Mouse (Mus musculus) intestine, embryonic 16.5 days (tissue): ENCODE measurements at regions not wholly inside any gene's neighbourhood (a gene's known extent, or its start where the extent isn't known, plus 50 kb on each side); places are given as distances from the start of the nearest gene placed in this dataset.

Experiments
- ATAC-seq: fragments of 200-750 bp; cut with Nextera tagmentation; 2 replicates; pipeline ENCODE4 v1.8.0; 2017; ENCODE audit warnings: moderate TSS enrichment, moderate library complexity
- H3K27ac ChIP-seq: fragments of 300-500 bp; sonication (generic); 2 replicates; pipeline ENCODE4 v1.5.1; 2014; ENCODE audit warnings: mild to moderate bottlenecking, low read length
- H3K27me3 ChIP-seq: fragments of 300-500 bp; sonication (generic); replicated peaks from 2 replicates; pipeline ENCODE4 v1.6.1; 2014; ENCODE audit warnings: low read length, control low read depth, mixed read lengths; ENCODE audit not compliant: control insufficient read depth, insufficient read depth
- H3K36me3 ChIP-seq: fragments of 300-500 bp; sonication (generic); 2 replicates; pipeline ENCODE4 v1.6.1; 2014; ENCODE audit warnings: low read length, control low read depth; ENCODE audit not compliant: control insufficient read depth, insufficient read depth
- H3K4me1 ChIP-seq: fragments of 300-500 bp; sonication (generic); 2 replicates; pipeline ENCODE4 v1.6.1; 2014; ENCODE audit warnings: low read length, control low read depth, mixed read lengths; ENCODE audit not compliant: control insufficient read depth, insufficient read depth
- H3K4me2 ChIP-seq: fragments of 300-500 bp; sonication (generic); 2 replicates; pipeline ENCODE4 v1.6.1; 2014; ENCODE audit warnings: low read depth, low read length, control low read depth
- H3K4me3 ChIP-seq: fragments of 300-500 bp; sonication (generic); 2 replicates; pipeline ENCODE4 v1.5.1; 2014; ENCODE audit warnings: mild to moderate bottlenecking, low read length
- H3K9ac ChIP-seq: fragments of 300-500 bp; sonication (generic); 2 replicates; pipeline ENCODE4 v1.6.1; 2014; ENCODE audit warnings: low read depth, low read length
- H3K9me3 ChIP-seq: fragments of 300-500 bp; sonication (generic); 2 replicates; pipeline ENCODE4 v1.6.1; 2016; ENCODE audit warnings: low read length, control low read depth; ENCODE audit not compliant: control insufficient read depth
- WGBS: fragments of 180-500 bp; shearing (Covaris S2); extraction: QIAGEN DNeasy Blood & Tissue Kit; methylation state at CpG from one replicate; pipeline ENCODE4 v1.1.7; 2014; 5-methylcytosine and 5-hydroxymethylcytosine counted together

DNA sequence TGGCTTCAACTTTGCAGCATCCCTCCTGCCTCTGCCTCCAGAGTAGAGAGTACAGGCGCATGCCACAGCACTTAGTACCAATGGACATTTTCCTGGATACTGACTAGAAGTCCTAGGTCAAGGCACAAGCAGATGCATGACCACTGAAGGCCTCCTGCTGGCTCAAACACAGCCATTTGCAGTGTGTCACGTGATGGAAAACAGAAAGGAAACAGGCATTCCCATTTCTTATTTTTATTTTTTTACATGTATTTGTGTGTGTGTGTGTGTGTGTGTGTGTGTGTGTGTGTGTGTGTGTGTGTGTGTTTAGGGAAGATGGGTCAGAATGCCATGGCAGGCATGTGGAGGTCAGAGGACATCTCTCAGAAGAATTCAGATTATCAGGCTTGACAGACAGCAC, 65.6 kb downstream of the Thap12 start:
- Histone ChIP-seq H3K4me1 (peaks cover 14% of the 10 kb centered on the region; the same call in 1 of the 2 replicates), H3K9me3 (0 out of 2 replicates have a peak, but pooled peaks cover 4% of the 10 kb centered on the region), H3K4me3 (no peak overlapping the region), H3K27ac (no peak overlapping the region), H3K27me3 (no peaks in the 10 kb centered on the region), H3K4me2 (no peak overlapping the region), H3K36me3 (no peaks in the 10 kb centered on the region), H3K9ac (no peak overlapping the region)
- 84% methylated on average over 2 of the region's 2 CpGs for WGBS
- no peak for ATAC-seq

DNA sequence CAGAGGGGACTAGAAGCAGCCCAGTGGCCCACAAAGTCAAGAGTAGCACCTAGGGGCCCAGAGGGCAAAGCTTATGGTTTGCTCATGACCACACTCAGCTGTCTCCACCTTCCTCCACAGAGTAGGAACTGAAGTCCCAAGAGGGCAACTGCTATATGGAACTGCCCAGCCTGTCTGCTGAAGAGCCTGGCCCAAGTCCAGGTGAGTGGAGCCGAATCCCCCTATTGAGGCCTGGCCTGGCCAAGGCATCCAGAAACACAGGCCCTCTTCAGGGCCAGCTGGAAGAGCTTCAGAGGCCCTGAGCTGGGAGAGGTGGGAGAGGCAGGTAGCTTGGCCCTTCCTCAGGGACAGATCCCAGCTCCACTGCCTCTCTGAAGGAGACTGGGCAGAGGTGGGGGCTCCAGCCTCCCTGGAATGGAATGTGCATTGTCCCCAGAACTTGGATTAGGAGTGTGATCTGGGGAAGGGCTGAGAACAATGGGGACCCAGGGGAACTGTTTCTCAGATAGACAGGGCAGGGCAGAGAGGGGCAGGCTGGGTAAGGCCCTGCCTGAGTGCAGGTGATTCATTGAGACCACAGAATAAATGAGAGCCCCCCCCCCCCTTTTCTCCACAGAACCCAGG, 65.7 kb upstream of the Wnt11 start:
- H3K4me2 ChIP-seq = no peak overlapping the region
- H3K27me3 ChIP-seq = no peaks in the 10 kb centered on the region
- H3K9ac ChIP-seq = no peak overlapping the region
- H3K9me3 ChIP-seq = 0 out of 2 replicates have a peak, but pooled peaks cover 4% of the 10 kb centered on the region
- H3K4me3 ChIP-seq = no peak overlapping the region
- H3K36me3 ChIP-seq = no peaks in the 10 kb centered on the region
- H3K4me1 ChIP-seq = peaks cover 14% of the 10 kb centered on the region; the same call in 1 of the 2 replicates
- WGBS = 52% methylated on average over 1 of the region's 1 CpGs
- H3K27ac ChIP-seq = no peak overlapping the region
- ATAC-seq = no peak

DNA sequence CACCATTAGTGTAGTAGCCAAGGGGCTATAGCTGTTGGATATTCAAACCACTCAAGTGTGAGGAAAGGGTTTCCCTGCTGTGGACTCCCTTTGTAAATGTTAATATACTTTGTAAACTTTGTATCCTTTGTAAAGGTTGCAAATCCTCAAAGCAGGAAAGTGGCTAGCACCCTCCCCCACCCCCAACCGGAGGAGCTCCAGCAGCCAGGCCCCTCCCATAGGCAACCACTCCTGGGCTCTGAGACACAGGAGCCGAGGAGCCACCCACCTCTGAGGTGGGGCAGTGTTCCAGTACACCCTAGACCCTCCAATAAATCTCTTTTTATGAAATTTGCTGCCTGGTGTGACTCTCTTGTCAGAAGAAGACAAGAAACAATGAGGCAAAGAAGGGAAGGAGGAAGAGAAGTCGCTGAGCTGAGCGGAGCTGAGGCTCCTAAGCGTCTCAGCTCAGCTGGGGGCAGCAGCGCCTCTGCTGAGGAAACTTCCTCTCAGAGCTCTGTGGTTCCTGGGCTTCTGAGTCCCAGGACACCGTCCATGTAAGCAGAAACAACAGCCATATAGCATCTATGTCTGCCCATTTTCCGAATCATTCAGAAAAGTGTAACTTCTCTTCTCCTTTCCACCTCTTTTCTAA, 64.5 kb upstream of the Wnt11 start:
- H3K27me3 ChIP-seq = no peaks in the 10 kb centered on the region
- 0 out of 2 replicates have a peak, but pooled peaks cover 4% of the 10 kb centered on the region for H3K9me3 ChIP-seq
- H3K4me2 ChIP-seq = peak overlapping the region; percentile 33; the same call in 1 of the 2 replicates
- H3K4me1 ChIP-seq = peaks cover 14% of the 10 kb centered on the region; the same call in 1 of the 2 replicates
- no peak overlapping the region; the same call in 1 of the 2 replicates for H3K4me3 ChIP-seq
- H3K9ac ChIP-seq = peak overlapping the region; percentile 46; the same call in 1 of the 2 replicates
- 0 out of 2 replicates have a peak overlapping the region, but pooled peaks have one; percentile 31 for H3K27ac ChIP-seq
- H3K36me3 ChIP-seq = no peaks in the 10 kb centered on the region
- peak; percentile 63 for ATAC-seq
- 8% methylated on average over 8 of the region's 8 CpGs for WGBS

DNA sequence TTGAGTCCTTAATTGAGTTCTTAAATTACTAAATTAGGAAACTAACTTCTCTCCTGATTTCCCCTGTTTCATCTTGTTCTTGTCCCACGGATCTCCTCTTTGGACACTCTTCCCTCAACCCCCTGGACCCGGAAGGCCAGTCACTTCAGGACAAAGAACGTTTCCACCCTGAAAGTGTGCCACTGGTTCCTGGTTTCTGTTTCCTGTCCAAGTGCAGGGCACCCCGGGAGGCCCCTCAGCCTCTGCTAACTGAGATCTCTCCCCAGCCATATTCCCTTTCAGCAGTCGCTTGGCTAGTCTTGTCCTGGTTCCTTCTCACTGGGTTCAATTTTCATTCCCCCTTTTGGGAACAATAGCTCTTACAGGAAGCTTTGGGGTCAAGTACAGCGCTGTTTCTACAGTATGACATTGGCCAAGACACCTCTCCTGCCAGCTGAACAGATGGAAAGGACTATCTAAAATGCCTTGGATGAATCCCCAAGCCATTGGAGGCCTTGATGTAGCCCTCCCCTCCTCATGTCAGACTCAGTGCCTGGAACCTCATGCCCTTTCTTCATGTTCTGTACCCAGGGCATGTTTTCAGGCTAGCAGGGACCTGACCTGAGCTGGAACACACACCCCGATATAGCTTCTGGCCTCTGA, 63.7 kb upstream of the Wnt11 start:
- ATAC-seq = no peak
- Histone ChIP-seq H3K9ac (no peak overlapping the region), H3K4me2 (no peak overlapping the region), H3K4me3 (no peak overlapping the region), H3K27ac (no peak overlapping the region), H3K36me3 (no peaks in the 10 kb centered on the region), H3K9me3 (no peaks in the 10 kb centered on the region), H3K4me1 (peaks cover 14% of the 10 kb centered on the region; the same call in 1 of the 2 replicates), H3K27me3 (no peaks in the 10 kb centered on the region)
- WGBS = 57% methylated on average over 7 of the region's 7 CpGs

DNA sequence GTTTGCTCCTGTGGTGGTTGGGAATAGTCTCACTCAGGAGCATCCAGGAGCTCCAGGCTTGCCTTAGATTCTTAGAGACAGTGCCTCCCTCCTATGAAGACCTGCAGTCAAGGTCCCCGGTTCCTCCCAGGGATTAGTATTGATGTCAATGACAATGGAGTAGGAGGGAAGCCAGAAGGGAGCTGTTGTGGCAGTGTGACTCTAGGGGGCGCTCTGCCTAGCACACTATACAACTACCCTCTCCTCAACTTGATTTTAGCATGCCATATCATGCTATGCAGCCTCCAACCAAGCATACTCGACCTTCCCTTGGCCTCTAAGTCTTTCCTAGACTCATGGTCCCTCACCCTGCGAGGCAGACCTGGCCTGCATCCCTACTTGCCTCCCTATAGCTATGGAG, 60.3 kb upstream of the Wnt11 start:
- H3K4me3 ChIP-seq = no peak overlapping the region
- H3K4me1 ChIP-seq = peaks cover 14% of the 10 kb centered on the region; the same call in 1 of the 2 replicates
- H3K9ac ChIP-seq = no peak overlapping the region
- ATAC-seq = no peak
- H3K4me2 ChIP-seq = no peak overlapping the region
- H3K9me3 ChIP-seq = no peaks in the 10 kb centered on the region
- 43% methylated on average over 4 of the region's 4 CpGs for WGBS
- no peaks in the 10 kb centered on the region for H3K27me3 ChIP-seq
- H3K36me3 ChIP-seq = no peaks in the 10 kb centered on the region
- H3K27ac ChIP-seq = no peak overlapping the region

DNA sequence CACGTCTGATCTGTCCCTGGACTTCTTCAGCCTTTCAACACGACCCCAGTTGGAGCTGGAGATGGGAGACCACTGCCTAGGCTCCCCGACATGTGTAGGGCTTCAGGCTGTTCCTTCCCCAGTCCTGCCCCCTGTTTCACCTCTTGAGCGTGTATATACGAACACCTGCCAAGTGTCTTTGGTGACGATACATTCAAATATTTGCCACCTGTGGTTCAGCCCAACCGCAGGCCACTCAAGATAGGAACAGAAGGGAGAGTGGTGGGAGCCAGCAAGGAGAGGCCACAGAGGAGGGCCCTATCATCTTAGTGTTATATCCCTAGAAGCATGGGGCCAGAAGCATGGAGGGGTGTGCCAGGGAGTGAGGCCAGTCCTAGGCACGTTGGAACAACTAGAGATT, 59.9 kb upstream of the Wnt11 start:
- H3K4me2 ChIP-seq = no peak overlapping the region
- no peak for ATAC-seq
- H3K4me3 ChIP-seq = no peak overlapping the region
- 65% methylated on average over 8 of the region's 8 CpGs for WGBS
- H3K4me1 ChIP-seq = peaks cover 12% of the 10 kb centered on the region; the same call in 1 of the 2 replicates
- no peak overlapping the region for H3K9ac ChIP-seq
- no peaks in the 10 kb centered on the region for H3K27me3 ChIP-seq
- H3K9me3 ChIP-seq = no peaks in the 10 kb centered on the region
- H3K27ac ChIP-seq = no peak overlapping the region
- H3K36me3 ChIP-seq = no peaks in the 10 kb centered on the region

DNA sequence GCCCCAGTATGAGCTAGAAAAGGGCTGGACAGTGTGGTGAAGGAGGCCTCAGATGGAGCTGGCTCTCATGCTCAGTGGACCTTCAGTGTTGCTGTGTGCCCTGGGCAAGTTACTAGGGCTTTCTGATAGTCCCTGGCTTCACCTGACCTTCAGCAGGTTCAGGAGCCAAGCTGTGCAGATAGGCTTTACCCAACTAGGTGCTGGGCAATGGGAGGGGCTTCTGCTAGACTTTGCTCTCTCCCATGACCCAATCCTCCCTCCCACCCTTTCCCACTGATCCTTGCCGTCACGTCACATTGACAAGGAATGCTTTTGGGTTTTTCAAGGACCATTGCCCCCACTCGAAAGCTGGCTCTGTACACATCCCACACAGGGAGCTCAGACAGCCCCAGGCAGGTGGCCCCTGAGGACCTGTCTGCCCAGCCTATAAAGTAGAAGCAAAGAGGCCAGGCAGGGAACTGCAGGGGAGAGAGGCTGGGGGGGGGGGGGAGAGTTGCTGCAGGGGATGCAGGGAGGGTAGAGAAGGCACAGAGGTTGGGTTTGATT, 57.5 kb upstream of the Wnt11 start:
- H3K36me3 ChIP-seq = no peaks in the 10 kb centered on the region
- peak; percentile 57 for ATAC-seq
- H3K4me3 ChIP-seq = no peak overlapping the region
- H3K27ac ChIP-seq = no peak overlapping the region
- H3K9me3 ChIP-seq = no peaks in the 10 kb centered on the region
- H3K9ac ChIP-seq = no peak overlapping the region
- H3K27me3 ChIP-seq = no peaks in the 10 kb centered on the region
- no peak overlapping the region for H3K4me2 ChIP-seq
- no peaks in the 10 kb centered on the region for H3K4me1 ChIP-seq
- 55% methylated on average over 3 of the region's 3 CpGs for WGBS

DNA sequence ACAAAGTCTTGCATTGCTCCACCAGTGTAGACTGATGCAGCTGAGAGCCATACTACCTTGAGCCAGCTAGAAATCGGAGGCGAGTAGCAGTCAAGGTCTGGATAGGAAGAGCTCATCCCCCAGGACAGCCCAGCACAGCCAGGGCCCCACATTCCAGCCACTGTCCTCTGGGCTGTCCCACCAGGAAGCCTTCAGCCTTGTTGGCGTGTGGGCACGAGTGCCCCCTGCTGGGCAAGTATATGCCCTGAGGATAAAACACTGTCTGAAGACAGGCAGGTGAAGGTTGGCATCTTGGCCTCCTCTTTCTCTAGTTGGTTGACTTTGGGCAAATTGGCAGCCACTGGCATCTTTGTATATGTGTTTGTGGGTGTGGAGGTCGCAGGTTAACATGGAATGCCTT, 56.0 kb upstream of the Wnt11 start:
- Histone ChIP-seq H3K4me3 (no peak overlapping the region), H3K9ac (no peak overlapping the region), H3K4me1 (peaks cover 6% of the 10 kb centered on the region), H3K9me3 (no peaks in the 10 kb centered on the region), H3K27me3 (no peaks in the 10 kb centered on the region), H3K27ac (no peak overlapping the region), H3K36me3 (no peaks in the 10 kb centered on the region), H3K4me2 (no peak overlapping the region)
- peak; percentile 52 for ATAC-seq
- WGBS = 13% methylated on average over 5 of the region's 5 CpGs

DNA sequence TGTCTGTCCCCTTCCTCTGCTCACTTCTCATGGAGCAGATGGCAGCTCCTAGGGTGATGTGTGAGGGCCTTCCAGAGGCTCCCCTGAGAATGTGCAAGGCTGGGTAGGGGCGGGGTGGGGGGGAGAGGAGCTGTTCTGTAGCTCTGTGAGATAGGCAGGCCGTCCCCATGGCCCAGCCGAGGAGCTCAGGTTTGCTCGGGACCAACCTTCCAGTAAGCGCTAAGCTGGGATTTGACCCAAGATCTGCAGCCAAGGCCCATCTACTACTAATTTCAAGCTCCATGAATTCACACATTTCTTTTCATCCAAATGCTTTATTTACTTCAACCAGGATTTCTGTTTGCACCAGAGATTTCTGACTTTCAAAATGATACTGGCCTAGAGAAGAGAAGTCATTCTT, 51.4 kb upstream of the Wnt11 start:
- H3K36me3 ChIP-seq = no peaks in the 10 kb centered on the region
- H3K4me1 ChIP-seq = peaks cover 24% of the 10 kb centered on the region
- H3K4me3 ChIP-seq = no peak overlapping the region
- no peaks in the 10 kb centered on the region for H3K9me3 ChIP-seq
- no peak overlapping the region for H3K4me2 ChIP-seq
- ATAC-seq = no peak
- no peaks in the 10 kb centered on the region for H3K27me3 ChIP-seq
- 49% methylated on average over 5 of the region's 5 CpGs for WGBS
- H3K9ac ChIP-seq = no peak overlapping the region
- peak overlapping the region; percentile 85 for H3K27ac ChIP-seq
